Mouse (Mus musculus) heart, embryonic 10.5 days (tissue): ENCODE measurements around the gene Vdr. TPM values are rescaled to one million over a fixed set of nuclear protein-coding genes. Genes with fewer than 3 reads are reported as not detected.

ENCODE experiments used
- DNase-seq: peaks from one replicate; pipeline ENCODE4 v3.0.0-alpha.2; 2017; ENCODE audit warnings: low spot score
- H3K27ac ChIP-seq: fragments of 300-500 bp; sonication (generic); 2 replicates; pipeline ENCODE4 v1.5.1; 2016; ENCODE audit warnings: mild to moderate bottlenecking
- H3K27me3 ChIP-seq: fragments of 300-500 bp; sonication (generic); 2 replicates; pipeline ENCODE4 v1.6.1; 2016; ENCODE audit warnings: mild to moderate bottlenecking; ENCODE audit not compliant: poor library complexity, insufficient read depth, severe bottlenecking
- H3K36me3 ChIP-seq: fragments of 300-500 bp; sonication (generic); 2 replicates; pipeline ENCODE4 v1.6.1; 2016; ENCODE audit warnings: mild to moderate bottlenecking, moderate library complexity
- H3K4me1 ChIP-seq: fragments of 300-500 bp; sonication (generic); 2 replicates; pipeline ENCODE4 v1.6.1; 2016; ENCODE audit warnings: mild to moderate bottlenecking
- H3K4me3 ChIP-seq: fragments of 300-500 bp; sonication (generic); 2 replicates; pipeline ENCODE4 v1.5.1; 2016; ENCODE audit warnings: mild to moderate bottlenecking, moderate library complexity
- H3K9me3 ChIP-seq: fragments of 300-500 bp; sonication (generic); 2 replicates; pipeline ENCODE4 v1.6.1; 2016; ENCODE audit warnings: mild to moderate bottlenecking, moderate library complexity
- WGBS: fragments of 180-500 bp; shearing (Covaris S2); methylation state at CpG from one replicate; pipeline ENCODE4 v1.1.7; 2016; 5-methylcytosine and 5-hydroxymethylcytosine counted together
- polyA plus RNA-seq: library from polyadenylated mRNA; unstranded; fragments of >200 nt; fragmentation: Nextera tagmentation; extraction: Ambion mirVana; gene quantifications from 2 replicates; pipeline ENCODE4 v1.2.1, GENCODE M21; 2016

The Vdr gene
- 0.75 and 0.77 TPM in 2 replicates for polyA plus RNA-seq

DNA sequence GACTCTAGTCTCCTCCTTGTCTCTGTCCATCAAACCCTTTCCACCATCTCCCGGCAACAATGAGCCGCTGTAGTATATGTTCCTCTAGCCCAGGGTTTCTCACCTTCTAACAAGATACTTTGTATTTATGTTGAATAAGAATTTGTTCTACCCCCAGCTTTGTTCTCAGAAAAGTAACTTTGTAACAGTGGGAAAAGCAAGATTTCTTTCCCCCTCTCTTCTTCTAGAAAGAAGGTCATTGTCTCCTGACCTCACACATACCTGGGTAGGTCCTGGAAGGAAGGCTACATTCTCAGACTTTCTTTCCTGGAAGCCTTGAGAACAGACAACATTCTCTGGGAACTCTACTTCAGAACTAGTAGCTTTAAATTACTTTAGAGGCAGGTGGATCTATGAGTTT lies at the start of gene Vdr:
Gene Vdr (minus strand): TSS at position 101 of the 400 bp plus-strand sequence.
- H3K4me3 ChIP-seq: no peak within 1 kb of the TSS
- H3K36me3 ChIP-seq: no peaks in the 10 kb centered on the region
- 95% methylated on average over 2 of the region's 2 CpGs for WGBS
- H3K27ac ChIP-seq: no peak within 1 kb of the TSS
- H3K27me3 ChIP-seq: peaks cover 67% of the 10 kb centered on the region
- no peaks in the 10 kb centered on the region for H3K9me3 ChIP-seq
- DNase-seq: no peak
- H3K4me1 ChIP-seq: peaks cover 45% of the 10 kb centered on the region

DNA sequence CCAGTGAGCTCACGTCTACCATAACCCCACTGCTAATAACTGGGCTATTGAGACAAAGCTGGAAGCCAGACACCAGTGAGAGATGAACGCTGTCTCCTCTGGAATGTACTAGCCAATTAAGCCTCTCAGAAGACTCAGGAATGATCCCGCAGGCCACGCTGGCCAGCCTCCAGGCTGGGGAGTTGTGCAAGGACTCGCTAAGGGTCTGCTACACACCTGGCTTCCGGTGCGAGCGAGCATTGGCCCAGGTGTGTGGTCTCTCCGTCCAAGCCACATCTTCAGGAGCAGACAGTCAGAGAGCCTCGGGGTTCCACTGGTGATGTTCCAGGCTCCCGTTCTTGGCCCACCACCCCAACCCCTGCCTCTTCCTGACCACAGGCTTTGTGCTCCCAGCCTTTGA lies 46.0 kb upstream of the Vdr start:
- WGBS: 67% methylated on average over 11 of the region's 11 CpGs
- Histone ChIP-seq H3K4me1 (peaks cover 14% of the 10 kb centered on the region), H3K27ac (peak overlapping the region; percentile 38; the same call in 1 of the 2 replicates), H3K36me3 (no peaks in the 10 kb centered on the region), H3K27me3 (peaks cover 39% of the 10 kb centered on the region), H3K9me3 (no peaks in the 10 kb centered on the region), H3K4me3 (no peak overlapping the region)
- no peak for DNase-seq

DNA sequence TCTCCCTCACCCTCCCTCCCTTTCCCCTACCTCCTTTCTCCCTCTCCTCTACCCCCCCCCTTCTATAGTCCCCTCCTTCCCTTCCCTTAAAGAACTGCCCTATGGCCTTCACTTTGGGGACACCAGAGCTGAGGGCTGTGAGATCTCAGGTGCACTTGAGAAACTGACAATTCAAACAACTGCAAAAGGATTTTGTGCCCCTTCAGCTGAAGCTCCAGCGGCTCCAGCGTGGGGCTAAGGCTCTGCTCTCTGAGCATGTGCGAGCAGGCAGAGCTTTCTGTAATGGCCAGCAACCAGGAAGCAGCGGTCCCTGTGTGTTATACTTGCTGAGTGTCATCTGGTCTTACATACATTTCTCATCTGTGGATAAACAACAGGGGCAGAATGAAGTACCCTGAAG lies 45.3 kb upstream of the Vdr start:
- Histone ChIP-seq H3K27me3 (peaks cover 45% of the 10 kb centered on the region), H3K4me1 (peaks cover 14% of the 10 kb centered on the region), H3K27ac (peak overlapping the region; percentile 59; the same call in 1 of the 2 replicates), H3K36me3 (no peaks in the 10 kb centered on the region), H3K9me3 (no peaks in the 10 kb centered on the region), H3K4me3 (no peak overlapping the region; the same call in 1 of the 2 replicates)
- no peak for DNase-seq
- 23% methylated on average over 4 of the region's 4 CpGs for WGBS

DNA sequence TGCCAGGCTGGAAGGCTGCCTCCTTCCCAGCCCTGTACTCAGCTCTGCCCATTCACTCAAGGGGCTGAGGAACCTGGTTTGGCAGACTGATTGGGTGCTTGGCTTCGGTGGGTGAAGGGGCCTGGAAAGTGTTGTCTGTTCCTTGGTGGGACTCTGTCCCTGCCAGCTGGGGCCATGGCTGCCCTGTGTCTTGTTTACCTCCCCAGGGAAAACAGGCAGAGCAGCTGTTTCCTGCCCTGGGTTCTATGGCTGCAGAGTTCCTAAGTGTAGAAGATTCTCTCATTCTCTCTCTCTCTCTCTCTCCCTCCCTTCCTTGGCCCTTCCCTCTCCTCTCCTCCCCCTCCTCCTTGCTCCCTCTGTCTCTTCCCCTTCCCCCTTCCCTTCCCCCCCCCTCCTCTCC lies 44.9 kb upstream of the Vdr start:
- Histone ChIP-seq H3K27ac (peak overlapping the region; percentile 59; the same call in 1 of the 2 replicates), H3K4me3 (no peak overlapping the region), H3K9me3 (no peaks in the 10 kb centered on the region), H3K36me3 (no peaks in the 10 kb centered on the region), H3K4me1 (peaks cover 14% of the 10 kb centered on the region), H3K27me3 (peaks cover 49% of the 10 kb centered on the region)
- DNase-seq: no peak
- WGBS: 65% methylated on average over 1 of the region's 1 CpGs

DNA sequence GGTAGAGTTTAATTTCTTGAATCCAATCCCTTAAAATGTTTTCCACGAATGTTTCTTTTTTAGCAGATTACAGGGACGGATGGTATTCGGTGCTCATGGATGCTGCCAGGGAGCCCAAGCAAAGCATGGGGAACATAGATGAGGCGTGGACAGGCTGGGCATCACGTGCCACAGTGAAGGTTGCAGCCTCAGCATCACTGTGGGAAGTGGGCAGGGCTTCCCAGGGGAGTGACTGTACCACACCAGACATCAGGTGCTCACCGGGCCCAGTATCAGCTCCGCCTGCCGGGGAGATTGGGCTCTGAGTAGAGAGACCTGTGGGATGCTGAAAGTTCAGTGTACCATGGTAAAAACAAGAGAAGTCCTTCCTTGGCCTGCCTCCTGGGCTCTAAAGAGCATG lies 44.2 kb upstream of the Vdr start:
- 73% methylated on average over 8 of the region's 8 CpGs for WGBS
- no peak for DNase-seq
- Histone ChIP-seq H3K27me3 (peaks cover 55% of the 10 kb centered on the region), H3K27ac (no peak overlapping the region), H3K9me3 (no peaks in the 10 kb centered on the region), H3K4me1 (peaks cover 14% of the 10 kb centered on the region), H3K4me3 (no peak overlapping the region), H3K36me3 (no peaks in the 10 kb centered on the region)

DNA sequence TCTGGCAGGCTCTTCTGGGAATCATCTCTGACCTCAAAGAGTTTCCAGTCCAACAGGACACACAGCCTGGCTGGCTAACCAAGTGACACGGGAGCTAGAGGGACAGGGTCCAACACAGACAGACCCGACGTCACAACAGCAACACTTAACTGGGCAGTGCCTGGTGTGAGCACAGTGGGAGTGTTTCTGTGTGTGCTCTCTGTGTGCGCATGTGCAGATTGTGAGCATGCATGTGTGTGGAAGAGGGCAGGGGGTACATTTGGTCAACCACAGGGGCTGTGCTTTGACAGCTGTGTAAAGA lies 42.4 kb upstream of the Vdr start:
- 67% methylated on average over 4 of the region's 4 CpGs for WGBS
- Histone ChIP-seq H3K4me3 (no peak overlapping the region), H3K36me3 (no peaks in the 10 kb centered on the region), H3K9me3 (no peaks in the 10 kb centered on the region), H3K27ac (no peak overlapping the region), H3K27me3 (peaks cover 71% of the 10 kb centered on the region), H3K4me1 (peaks cover 14% of the 10 kb centered on the region)
- DNase-seq: no peak

DNA sequence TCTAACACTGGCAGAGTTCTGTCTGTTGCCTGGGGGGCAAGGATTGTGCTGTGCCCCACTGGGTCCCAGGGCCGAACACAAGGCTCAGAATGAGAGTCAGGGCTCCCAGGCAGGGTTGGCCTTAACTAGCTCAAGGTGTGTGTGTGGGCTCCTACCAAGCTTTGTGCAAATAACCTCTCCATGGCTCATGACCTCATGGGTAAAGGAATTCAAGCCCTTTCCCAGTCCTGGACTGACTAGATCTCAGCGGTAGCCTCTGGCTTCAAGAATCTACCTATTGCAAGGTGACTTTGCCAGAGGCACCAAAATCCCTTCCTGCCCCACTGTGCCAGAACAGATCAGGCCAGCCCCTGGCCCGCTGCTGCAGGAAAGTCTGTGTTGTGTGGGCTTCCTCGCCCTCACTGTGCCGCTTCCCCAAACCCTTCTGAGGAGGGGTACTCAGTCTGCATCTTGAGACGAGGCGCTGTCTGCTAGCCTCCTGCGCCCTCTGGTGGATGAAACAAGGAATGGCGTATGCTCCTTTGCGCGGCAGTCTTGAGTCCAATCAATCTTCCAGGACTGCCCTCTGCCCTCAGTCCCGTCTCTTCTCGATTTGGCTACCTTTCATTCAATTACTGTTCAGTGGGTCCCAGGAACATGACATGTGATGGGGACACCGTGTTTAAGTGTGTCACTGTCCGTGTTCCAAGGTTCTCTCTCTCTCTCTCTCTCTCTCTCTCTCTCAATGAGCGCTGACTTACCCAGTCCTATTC lies 41.9 kb upstream of the Vdr start:
- 17% methylated on average over 16 of the region's 16 CpGs for WGBS

DNA sequence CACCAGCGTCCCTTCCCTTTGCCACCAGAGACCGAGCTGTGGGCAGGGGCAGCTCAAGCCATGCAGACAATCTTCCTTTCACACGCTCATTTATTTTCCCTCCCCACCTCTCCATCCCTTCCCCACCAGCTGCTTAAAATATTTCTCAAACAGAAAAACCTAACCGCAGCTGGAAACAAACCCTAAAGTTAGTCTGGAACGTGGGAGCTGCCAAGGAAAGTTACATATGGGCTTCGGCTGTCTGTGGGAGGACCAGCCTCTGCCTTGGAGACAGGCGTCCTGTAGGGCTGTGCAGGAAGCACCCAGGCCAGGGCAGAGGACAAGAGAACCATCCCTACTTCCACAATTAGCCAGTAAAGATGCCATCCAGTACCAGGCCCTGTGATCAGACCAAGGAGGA lies 39.8 kb upstream of the Vdr start:
- Histone ChIP-seq H3K27me3 (peaks cover 74% of the 10 kb centered on the region), H3K36me3 (no peaks in the 10 kb centered on the region), H3K4me3 (no peak overlapping the region), H3K27ac (no peak overlapping the region), H3K9me3 (no peaks in the 10 kb centered on the region), H3K4me1 (peaks cover 5% of the 10 kb centered on the region)
- DNase-seq: no peak
- 72% methylated on average over 7 of the region's 7 CpGs for WGBS

More for the DNA sequence above, 41.9 kb upstream of the Vdr start:
- no peaks in the 10 kb centered on the region for H3K36me3 ChIP-seq
- no peak overlapping the region for H3K27ac ChIP-seq
- peak; percentile 90 for DNase-seq
- H3K4me1 ChIP-seq: peaks cover 14% of the 10 kb centered on the region
- peak overlapping the region; percentile 9; the same call in 1 of the 2 replicates for H3K4me3 ChIP-seq
- H3K9me3 ChIP-seq: no peaks in the 10 kb centered on the region
- H3K27me3 ChIP-seq: peaks cover 71% of the 10 kb centered on the region

DNA sequence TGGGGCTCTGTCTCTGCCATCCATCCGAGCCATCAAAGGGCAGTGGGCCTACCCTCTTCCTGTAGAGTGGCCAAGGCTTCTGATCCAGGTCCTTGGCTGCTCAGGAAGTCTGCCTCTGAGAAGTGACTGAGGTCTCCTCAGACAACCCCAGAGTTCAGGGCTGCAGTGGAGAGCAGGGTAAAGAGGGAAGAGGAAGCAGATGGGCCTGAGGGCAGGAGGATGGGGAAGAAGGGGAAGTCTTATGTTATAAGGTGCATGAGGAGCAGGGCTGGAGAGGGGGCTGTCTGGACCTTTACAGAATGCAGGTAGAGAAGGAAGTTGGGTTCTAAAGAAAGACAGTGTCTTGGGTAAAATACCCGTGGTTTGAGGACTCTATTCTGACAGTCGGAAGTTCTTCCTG lies 39.3 kb upstream of the Vdr start:
- Histone ChIP-seq H3K36me3 (no peaks in the 10 kb centered on the region), H3K27me3 (peaks cover 73% of the 10 kb centered on the region), H3K9me3 (no peaks in the 10 kb centered on the region), H3K27ac (no peak overlapping the region), H3K4me1 (0 out of 2 replicates have a peak, but pooled peaks cover 4% of the 10 kb centered on the region), H3K4me3 (no peak overlapping the region)
- 71% methylated on average over 3 of the region's 3 CpGs for WGBS
- DNase-seq: no peak

DNA sequence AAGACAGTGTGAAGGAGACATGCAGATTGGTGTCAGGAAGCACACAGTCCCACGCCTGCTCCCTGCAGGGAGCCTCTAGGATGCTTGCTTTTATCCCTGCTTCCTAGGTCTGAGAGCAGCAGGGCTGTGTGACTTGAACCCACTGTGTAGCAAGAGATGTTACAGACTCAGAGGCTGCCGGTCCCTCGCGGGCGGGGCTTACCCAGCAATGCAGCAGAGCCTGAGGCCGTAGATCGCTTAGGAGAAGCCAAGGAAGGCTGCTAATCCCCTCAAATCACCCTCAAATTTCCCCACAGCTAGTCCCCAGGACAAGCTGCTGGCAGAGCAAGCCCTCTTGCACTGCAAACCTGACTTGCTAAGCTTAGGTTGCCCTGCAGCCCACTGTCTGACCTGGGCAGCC lies 38.3 kb upstream of the Vdr start:
- Histone ChIP-seq H3K4me1 (0 out of 2 replicates have a peak, but pooled peaks cover 4% of the 10 kb centered on the region), H3K27ac (no peak overlapping the region), H3K4me3 (no peak overlapping the region), H3K36me3 (no peaks in the 10 kb centered on the region), H3K9me3 (no peaks in the 10 kb centered on the region), H3K27me3 (peaks cover 64% of the 10 kb centered on the region)
- no peak for DNase-seq
- 28% methylated on average over 7 of the region's 7 CpGs for WGBS

DNA sequence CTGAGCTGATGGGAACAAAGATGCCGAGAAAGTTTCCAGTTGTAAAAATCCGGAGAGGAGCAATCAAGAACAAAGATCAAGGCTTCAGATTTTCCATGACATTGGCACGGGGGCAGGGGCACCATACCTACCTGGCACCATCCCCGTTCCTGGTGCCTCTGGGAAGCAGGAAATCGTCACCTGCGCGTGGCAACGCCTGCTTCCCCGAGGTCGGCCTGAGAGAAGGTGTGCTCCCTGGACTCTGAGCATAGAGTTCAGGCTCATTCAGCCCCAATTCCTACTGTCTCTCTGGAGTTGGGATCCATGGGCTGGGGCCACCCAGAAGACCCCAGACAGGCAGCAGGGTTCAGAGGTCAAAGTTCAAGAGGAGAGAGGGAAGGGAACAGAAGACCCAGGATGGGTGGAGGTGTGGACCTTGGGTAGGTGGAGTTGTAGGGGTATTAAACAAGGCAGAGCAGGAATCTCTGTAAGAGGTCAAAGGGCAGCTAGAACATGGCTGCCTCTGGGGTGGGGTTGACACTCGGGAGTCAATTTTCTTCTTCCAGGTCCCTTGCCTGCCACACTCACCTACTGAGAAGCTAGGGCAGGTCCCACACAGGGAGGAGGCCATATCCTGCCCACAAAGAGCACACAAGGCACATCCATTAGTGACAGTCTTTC lies 35.4 kb upstream of the Vdr start:
- no peak overlapping the region for H3K4me3 ChIP-seq

DNA sequence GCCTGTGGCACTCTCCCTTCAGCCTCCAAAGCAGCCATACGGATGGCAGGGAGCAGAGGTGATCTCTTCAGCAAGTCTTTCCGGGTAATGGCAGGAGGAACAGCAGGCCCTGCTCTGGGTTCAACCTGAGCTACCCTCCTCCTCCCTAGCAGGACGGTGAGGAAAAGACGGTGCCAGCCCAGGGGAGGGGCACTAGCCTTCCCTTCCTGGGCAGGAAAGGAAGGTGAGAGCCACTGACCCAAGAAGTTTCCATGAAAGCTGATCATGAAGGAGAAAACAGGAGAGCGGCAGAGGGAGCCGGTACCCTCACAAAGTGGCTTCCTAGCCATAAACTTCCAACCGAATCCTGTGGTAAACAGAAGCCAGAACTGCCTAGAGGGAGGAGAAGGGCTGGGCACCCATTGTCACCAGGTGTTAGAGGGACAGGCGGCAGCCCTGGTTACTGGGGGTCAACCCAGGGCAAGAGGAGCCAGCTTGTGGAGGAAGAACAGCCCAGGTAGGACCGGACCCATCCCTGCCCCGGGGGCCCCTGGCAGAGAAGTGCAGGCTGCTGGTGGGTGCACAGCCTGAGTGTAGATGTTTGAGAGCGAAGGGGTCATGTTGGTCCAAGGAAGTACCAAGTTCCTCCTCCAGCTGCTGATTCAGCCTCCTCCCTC lies 34.6 kb upstream of the Vdr start:
- Histone ChIP-seq H3K4me1 (0 out of 2 replicates have a peak, but pooled peaks cover 4% of the 10 kb centered on the region), H3K36me3 (no peaks in the 10 kb centered on the region), H3K27ac (0 out of 2 replicates have a peak overlapping the region, but pooled peaks have one; percentile 13), H3K4me3 (no peak overlapping the region), H3K9me3 (no peaks in the 10 kb centered on the region), H3K27me3 (peaks cover 36% of the 10 kb centered on the region)
- WGBS: 72% methylated on average over 11 of the region's 11 CpGs
- no peak for DNase-seq

More for the DNA sequence above, 35.4 kb upstream of the Vdr start:
- H3K9me3 ChIP-seq: no peaks in the 10 kb centered on the region
- no peak for DNase-seq
- H3K27ac ChIP-seq: 0 out of 2 replicates have a peak overlapping the region, but pooled peaks have one; percentile 13
- H3K27me3 ChIP-seq: peaks cover 41% of the 10 kb centered on the region
- 0 out of 2 replicates have a peak, but pooled peaks cover 4% of the 10 kb centered on the region for H3K4me1 ChIP-seq
- 67% methylated on average over 11 of the region's 11 CpGs for WGBS
- H3K36me3 ChIP-seq: no peaks in the 10 kb centered on the region

DNA sequence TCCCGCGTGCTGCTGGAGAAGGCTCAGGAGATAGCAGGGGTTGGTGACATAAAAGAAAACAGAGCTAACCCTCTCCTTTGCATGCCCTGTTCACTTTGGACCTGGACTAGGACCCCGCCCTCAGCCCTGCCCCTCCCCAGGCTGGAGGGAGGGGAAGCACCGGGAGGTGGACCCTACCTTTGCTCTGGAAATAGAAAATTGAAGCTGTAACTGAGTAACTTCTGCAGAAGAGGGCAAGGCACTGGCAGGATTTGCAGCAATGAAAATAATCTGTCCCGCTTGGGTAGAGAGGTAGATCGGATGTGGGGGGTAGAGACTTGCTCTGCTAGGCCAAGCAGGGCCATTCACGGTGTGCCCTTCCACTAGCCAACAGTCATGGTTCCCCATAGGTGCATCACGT lies 32.9 kb upstream of the Vdr start:
- DNase-seq: no peak
- WGBS: 80% methylated on average over 8 of the region's 8 CpGs

More for the DNA sequence above, 32.9 kb upstream of the Vdr start:
- no peak overlapping the region for H3K4me3 ChIP-seq
- no peaks in the 10 kb centered on the region for H3K9me3 ChIP-seq
- H3K27ac ChIP-seq: no peak overlapping the region
- H3K36me3 ChIP-seq: no peaks in the 10 kb centered on the region
- 0 out of 2 replicates have a peak, but pooled peaks cover 8% of the 10 kb centered on the region for H3K4me1 ChIP-seq
- H3K27me3 ChIP-seq: peaks cover 22% of the 10 kb centered on the region
